Mouse (Mus musculus): ENCODE measurements around the gene Npl. TPM values are rescaled to one million over a fixed set of nuclear protein-coding genes. Genes with fewer than 3 reads are reported as not detected.
"Not testable (repeated sequence)": the region's sequence is repeated elsewhere in the genome, so short reads cannot be mapped to it uniquely, and the experiment has no call there.

The Npl gene
- total RNA-seq, 2 experiments from 2014 or later: 1.7 to 5.9 TPM

GRCm38 (mm10) chr1:153491822-153492221 lies 58.0 kb downstream of the Npl start:
- no peak for ATAC-seq (replicated peaks; ENCODE audit: low FRiP score, poor library complexity, severe bottlenecking)

DNA sequence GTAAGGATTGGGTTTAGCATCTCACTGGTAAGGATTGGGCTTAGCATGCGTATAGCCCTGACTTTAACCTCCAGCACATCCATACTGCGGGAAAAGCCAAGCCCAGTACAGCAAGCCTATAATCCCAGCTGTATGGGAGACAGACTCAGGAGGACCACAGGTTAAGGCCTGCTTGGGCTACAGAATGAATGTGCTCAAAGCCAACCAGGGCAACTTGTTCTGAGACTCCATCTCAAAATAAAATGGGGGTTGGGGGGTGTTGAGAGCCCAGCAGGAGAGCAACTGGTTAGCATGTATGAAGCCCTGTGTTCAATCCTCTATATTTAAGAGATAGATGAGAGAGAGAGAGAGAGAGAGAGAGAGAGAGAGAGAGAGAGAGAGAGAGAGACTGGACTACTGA lies 58.5 kb downstream of the Npl start:
- no peak for ATAC-seq (replicated peaks; ENCODE audit: low FRiP score, poor library complexity, severe bottlenecking)

DNA sequence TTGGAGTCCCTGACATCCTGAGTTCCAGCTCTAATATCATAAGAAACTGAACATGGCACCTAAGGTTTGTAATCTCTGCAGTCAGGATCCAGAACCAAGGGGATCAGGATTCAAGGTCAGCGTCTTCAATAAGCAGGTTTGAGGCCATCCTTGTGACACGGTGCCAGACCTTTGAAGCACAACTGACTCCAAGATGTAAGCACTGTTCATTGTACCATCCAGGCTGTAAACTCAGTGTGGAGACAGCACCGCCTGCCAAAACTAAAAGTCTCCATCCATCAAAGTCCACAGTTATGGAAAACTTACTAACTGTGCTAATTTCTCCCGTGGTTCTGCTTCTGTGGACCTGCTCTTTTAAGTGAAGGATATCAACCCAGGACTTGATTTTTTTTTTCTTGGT lies 59.9 kb downstream of the Npl start:
- no peak for ATAC-seq (replicated peaks; ENCODE audit: low FRiP score, poor library complexity, severe bottlenecking)

DNA sequence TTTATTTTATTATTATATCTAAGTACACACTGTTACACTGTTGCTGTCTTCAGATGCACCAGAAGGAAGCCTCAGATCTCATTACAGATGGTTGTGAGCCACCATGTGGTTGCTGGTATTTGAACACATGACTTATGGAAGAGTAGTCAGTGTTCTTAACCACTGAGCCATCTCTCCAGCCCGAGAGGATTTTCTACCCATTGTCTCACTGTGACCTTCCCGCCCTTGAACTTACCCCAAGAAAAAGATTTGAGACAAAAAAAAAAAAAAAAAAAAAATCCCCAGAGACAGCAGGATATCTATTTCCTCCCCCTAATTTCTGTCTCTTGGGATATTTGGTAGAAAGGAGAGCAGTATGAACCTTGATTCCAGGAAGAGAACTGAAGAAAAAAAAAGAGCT lies 60.3 kb downstream of the Npl start:
- ATAC-seq (replicated peaks; ENCODE audit: low FRiP score, poor library complexity, severe bottlenecking): no peak

- no peak for ATAC-seq (replicated peaks; ENCODE audit: low FRiP score, poor library complexity, severe bottlenecking)
Observed at GRCm38 (mm10) chr1:153489132-153489531, 60.7 kb downstream of the Npl start.

DNA sequence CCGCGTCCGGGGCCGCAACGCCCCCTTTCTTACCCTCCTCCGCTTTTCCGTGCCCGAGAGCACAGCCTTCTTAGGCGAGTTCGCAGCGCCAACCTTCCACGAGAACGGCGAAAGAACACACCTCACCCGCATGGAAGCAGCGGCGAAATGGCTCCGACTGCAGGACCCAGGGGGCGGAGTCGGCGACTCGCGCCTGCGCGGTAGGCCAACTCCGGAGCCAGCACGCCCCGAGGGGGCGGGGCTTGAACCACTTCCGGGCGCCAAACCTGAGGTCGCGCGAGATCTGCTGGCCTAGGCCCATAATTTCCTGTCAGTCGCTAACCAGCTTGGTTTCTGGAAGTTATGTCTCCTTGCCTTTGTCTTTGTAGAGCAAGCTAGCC lies 62.4 kb downstream of the Npl start, which contains the start of gene Dhx9:
TSS of gene Dhx9 (minus strand) at position 161 of the 380 bp plus-strand sequence.
- ATAC-seq (replicated peaks; ENCODE audit: low FRiP score, poor library complexity, severe bottlenecking): peak; percentile 94

GRCm38 (mm10) chr1:153486767-153487499 lies 62.9 kb downstream of the Npl start:
- peak; percentile 69 for ATAC-seq (replicated peaks; ENCODE audit: low FRiP score, poor library complexity, severe bottlenecking)

DNA sequence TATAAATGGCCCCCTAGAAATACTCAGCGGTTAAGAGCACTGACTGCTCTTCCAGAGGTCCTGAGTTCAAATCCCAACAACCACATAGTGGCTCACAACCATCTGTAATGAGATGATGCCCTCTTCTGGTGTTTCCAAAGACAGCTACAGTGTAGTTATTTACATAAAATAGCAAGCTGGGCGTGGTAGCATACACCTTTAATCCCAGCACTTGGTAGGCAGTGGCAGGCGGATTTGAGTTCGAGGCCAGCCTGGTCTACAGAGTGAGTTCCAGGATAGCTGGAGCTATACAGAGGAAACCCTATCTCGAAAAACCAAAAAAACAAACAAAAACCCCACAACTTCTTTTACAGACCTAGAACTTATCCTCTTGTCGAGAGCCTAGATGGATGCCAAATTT lies 63.7 kb downstream of the Npl start:
- not testable (repeated sequence) for ATAC-seq (replicated peaks; ENCODE audit: low FRiP score, poor library complexity, severe bottlenecking)

GRCm38 (mm10) chr1:153485201-153485796 lies 64.5 kb downstream of the Npl start:
- ATAC-seq (replicated peaks; ENCODE audit: low FRiP score, poor library complexity, severe bottlenecking): no peak

GRCm38 (mm10) chr1:153481025-153481412 lies 68.8 kb downstream of the Npl start:
- ATAC-seq (replicated peaks; ENCODE audit: low FRiP score, poor library complexity, severe bottlenecking): no peak

GRCm38 (mm10) chr1:153480386-153481024 lies 69.3 kb downstream of the Npl start:
- ATAC-seq (replicated peaks; ENCODE audit: low FRiP score, poor library complexity, severe bottlenecking): peak; percentile 86

- no peak for ATAC-seq (replicated peaks; ENCODE audit: low FRiP score, poor library complexity, severe bottlenecking)
Observed at GRCm38 (mm10) chr1:153479296-153479695, 70.5 kb downstream of the Npl start.

DNA sequence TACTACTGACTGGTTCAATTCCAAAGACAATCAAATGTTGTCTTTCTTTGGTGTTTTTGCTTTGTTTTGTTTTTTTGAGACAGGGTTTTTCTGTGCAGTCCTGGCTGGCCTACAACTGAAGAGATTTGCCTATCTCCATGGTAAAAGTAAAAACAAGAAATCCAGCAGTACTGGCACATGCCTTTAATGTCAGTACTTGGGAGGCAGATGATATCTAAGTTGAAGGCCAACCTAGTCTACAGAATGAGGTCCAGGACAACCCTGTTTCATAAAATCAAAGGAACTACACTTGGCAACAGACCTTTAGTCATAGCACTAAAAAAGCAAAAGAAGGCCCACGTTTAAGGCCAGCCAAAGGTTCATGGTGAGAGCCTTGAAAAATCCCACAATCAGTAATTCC lies 88.0 kb downstream of the Npl start:
- no peak for ATAC-seq (replicated peaks; ENCODE audit: low FRiP score, poor library complexity, severe bottlenecking)

- no peak for ATAC-seq (replicated peaks; ENCODE audit: low FRiP score, poor library complexity, severe bottlenecking)
Observed at GRCm38 (mm10) chr1:153456137-153456536, 93.7 kb downstream of the Npl start.

GRCm38 (mm10) chr1:153453146-153453642 lies 96.7 kb downstream of the Npl start:
- no peak for ATAC-seq (replicated peaks; ENCODE audit: low FRiP score, poor library complexity, severe bottlenecking)

Other genes with a start within 250 kb of the Npl start
- gene Lamc1, start 217.3 kb downstream of the Npl start, total RNA-seq (2015; ENCODE audit: low replicate concordance): 1.1 and 4.2 TPM in 2 replicates
- 0.64 TPM in 1 of 2 replicates, not detected in the other for gene Lamc1, start 217.3 kb downstream of the Npl start, total RNA-seq (2017; ENCODE audit: low replicate concordance)
- not detected in 2 replicates for gene Shcbp1l, start 124.9 kb downstream of the Npl start, total RNA-seq (2015; ENCODE audit: low replicate concordance)
- gene Shcbp1l, start 124.9 kb downstream of the Npl start, total RNA-seq (2017; ENCODE audit: low replicate concordance): not detected in 2 replicates
- gene Dhx9, start 62.4 kb downstream of the Npl start, total RNA-seq (2015; ENCODE audit: low replicate concordance): 101 and 128 TPM in 2 replicates
- gene Dhx9, start 62.4 kb downstream of the Npl start, total RNA-seq (2017; ENCODE audit: low replicate concordance): 83.7 and 154 TPM in 2 replicates
- gene Rgs8, start 103.0 kb upstream of the Npl start, total RNA-seq (2015; ENCODE audit: low replicate concordance): not detected in 2 replicates
- not detected in 2 replicates for gene Rgs8, start 103.0 kb upstream of the Npl start, total RNA-seq (2017; ENCODE audit: low replicate concordance)
- not detected in 2 replicates for gene Rgs16, start 190.3 kb upstream of the Npl start, total RNA-seq (2015; ENCODE audit: low replicate concordance)
- not detected in 2 replicates for gene Rgs16, start 190.3 kb upstream of the Npl start, total RNA-seq (2017; ENCODE audit: low replicate concordance)
- gene Rnasel, start 199.4 kb upstream of the Npl start, total RNA-seq (2015; ENCODE audit: low replicate concordance): 96.2 and 117 TPM in 2 replicates
- gene Rnasel, start 199.4 kb upstream of the Npl start, total RNA-seq (2017; ENCODE audit: low replicate concordance): 128 and 171 TPM in 2 replicates

Measured in erythroid progenitor cell, adult 5-6 weeks (primary cell).